Mouse (Mus musculus) myocyte (in vitro differentiated cells): ENCODE results near the gene Mael. TPM values are rescaled to one million over a fixed set of nuclear protein-coding genes. Genes with fewer than 3 reads are reported as not detected.

Source experiments
- H3K27me3 ChIP-seq: one replicate; pipeline ENCODE4 v1.6.1; 2011; ENCODE audit not compliant: control insufficient read depth, insufficient read depth, insufficient read length
- H3K36me3 ChIP-seq: one replicate; pipeline ENCODE4 v1.6.1; 2011; ENCODE audit not compliant: control insufficient read depth, insufficient read depth
- H3K4me2 ChIP-seq: one replicate; pipeline ENCODE4 v1.6.1; 2011; ENCODE audit warnings: low read depth, control low read depth
- H3K4me3 ChIP-seq: one replicate; pipeline ENCODE4 v1.5.1; 2011; ENCODE audit warnings: mild to moderate bottlenecking, control low read depth, moderate library complexity
- H3K79me2 ChIP-seq: one replicate; pipeline ENCODE4 v1.6.1; 2011; ENCODE audit not compliant: control insufficient read depth, insufficient read depth
- H3ac ChIP-seq: one replicate; pipeline ENCODE4 v1.6.1; 2011; ENCODE audit not compliant: control insufficient read depth, insufficient read length
- CEBPB ChIP-seq: IDR thresholded peaks from 2 replicates; pipeline ENCODE4 v1.6.1; 2011; ENCODE audit warnings: mild to moderate bottlenecking, moderate library complexity; ENCODE audit not compliant: poor library complexity, insufficient read depth, severe bottlenecking
- E2F4 ChIP-seq: IDR thresholded peaks from one replicate; pipeline ENCODE4 v1.6.1; 2011; ENCODE audit warnings: mild to moderate bottlenecking, control low read depth, moderate library complexity; ENCODE audit not compliant: insufficient read depth
- MAX ChIP-seq: IDR thresholded peaks from one replicate; pipeline ENCODE4 v1.6.1; 2011; ENCODE audit warnings: low read depth, mild to moderate bottlenecking, control low read depth
- MYOD1 ChIP-seq, 3 experiments: IDR thresholded peaks; one replicate each; pipeline ENCODE4 v1.6.1; 2011; ENCODE audit warnings: control low read depth in 2 of 3, low read depth in 2 of 3, mild to moderate bottlenecking in 2 of 3, moderate library complexity in 1 of 3; ENCODE audit not compliant: insufficient read length in 2 of 3, control insufficient read depth in 1 of 3
- MYOG ChIP-seq, 3 experiments: IDR thresholded peaks; one replicate each; pipeline ENCODE4 v1.6.1; 2011; ENCODE audit warnings: control low read depth in 2 of 3, low read depth in 2 of 3, mild to moderate bottlenecking in 2 of 3; ENCODE audit not compliant: insufficient read length in 2 of 3, control insufficient read depth in 1 of 3, insufficient read depth in 1 of 3
- POLR2A ChIP-seq: IDR thresholded peaks from one replicate; pipeline ENCODE4 v1.6.1; 2011; ENCODE audit warnings: low read depth, mild to moderate bottlenecking, control low read depth, moderate library complexity; ENCODE audit not compliant: insufficient read length
- POLR2AphosphoS2 ChIP-seq: IDR thresholded peaks from one replicate; pipeline ENCODE4 v1.6.1; 2011; ENCODE audit warnings: low read depth, control low read depth; ENCODE audit not compliant: insufficient read length
- REST ChIP-seq: IDR thresholded peaks from one replicate; pipeline ENCODE4 v1.6.1; 2011; ENCODE audit warnings: mild to moderate bottlenecking, control low read depth, moderate library complexity; ENCODE audit not compliant: insufficient read depth, insufficient read length
- SRF ChIP-seq: IDR thresholded peaks from one replicate; pipeline ENCODE4 v1.6.1; 2011; ENCODE audit warnings: low read depth; ENCODE audit not compliant: control insufficient read depth, insufficient read length
- TCF12 ChIP-seq: IDR thresholded peaks from one replicate; pipeline ENCODE4 v1.6.1; 2011; ENCODE audit warnings: mild to moderate bottlenecking, control low read depth; ENCODE audit not compliant: poor library complexity, insufficient read depth, severe bottlenecking
- TCF3 ChIP-seq: IDR thresholded peaks from one replicate; pipeline ENCODE4 v1.6.1; 2011; ENCODE audit warnings: low read depth, control low read depth; ENCODE audit not compliant: insufficient read length
- USF1 ChIP-seq: IDR thresholded peaks from one replicate; pipeline ENCODE4 v1.6.1; 2011; ENCODE audit warnings: low read depth, mild to moderate bottlenecking, control low read depth, moderate library complexity
- polyA plus RNA-seq: library from polyadenylated mRNA; unstranded; fragments of >200 nt; fragmentation: generic; extraction: Trizol; gene quantifications from one replicate; pipeline ENCODE4 v1.2.1, GENCODE M21; 2012; ENCODE audit warnings: missing spikeins

The Mael gene
- polyA plus RNA-seq, 1 experiment, result not detected

DNA sequence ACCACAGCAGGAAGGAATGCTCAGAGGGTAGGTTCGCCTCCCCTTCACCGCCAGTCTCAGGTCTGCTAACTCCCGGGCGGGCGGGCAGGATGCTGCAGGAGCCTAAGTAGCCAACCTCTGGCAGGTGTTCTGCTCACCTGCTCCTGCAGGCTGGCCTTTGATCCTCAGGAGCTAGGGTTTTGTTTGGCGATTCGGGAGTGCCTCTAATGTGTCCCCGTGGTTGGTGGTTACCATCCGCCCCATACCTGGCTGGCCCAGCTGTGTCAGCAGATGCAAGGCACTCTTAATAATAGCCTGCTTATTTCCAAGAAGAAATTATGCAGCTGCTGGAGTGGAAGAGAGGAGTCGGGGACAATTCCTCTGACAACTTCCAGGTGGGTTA lies 83.4 kb downstream of the Mael start:
- Histone ChIP-seq H3K36me3 (no peaks in the 10 kb centered on the region), H3K27me3 (peaks cover 9% of the 10 kb centered on the region), H3K4me3 (no peak overlapping the region), H3K79me2 (no peaks in the 10 kb centered on the region), H3ac (no peak overlapping the region), H3K4me2 (no peak overlapping the region)
- no peak for TF ChIP-seq USF1
- no peak for TF ChIP-seq MYOD1 (IDR thresholded peaks at IDR 0.05; ENCODE audit: control insufficient read depth in 1 of 3, insufficient read length in 2 of 3, low read depth in 2 of 3)
- TF ChIP-seq CEBPB, result no peak
- TF ChIP-seq POLR2A, result no peak
- no peak for TF ChIP-seq E2F4
- no peak for TF ChIP-seq MYOG (IDR thresholded peaks at IDR 0.05; ENCODE audit: control insufficient read depth in 1 of 3, insufficient read depth in 1 of 3, insufficient read length in 2 of 3, low read depth in 2 of 3)
- TF ChIP-seq POLR2AphosphoS2, result no peak
- no peak for TF ChIP-seq SRF
- TF ChIP-seq REST, result no peak
- TF ChIP-seq TCF12, result no peak
- TF ChIP-seq TCF3, result no peak
- TF ChIP-seq MAX, result no peak

DNA sequence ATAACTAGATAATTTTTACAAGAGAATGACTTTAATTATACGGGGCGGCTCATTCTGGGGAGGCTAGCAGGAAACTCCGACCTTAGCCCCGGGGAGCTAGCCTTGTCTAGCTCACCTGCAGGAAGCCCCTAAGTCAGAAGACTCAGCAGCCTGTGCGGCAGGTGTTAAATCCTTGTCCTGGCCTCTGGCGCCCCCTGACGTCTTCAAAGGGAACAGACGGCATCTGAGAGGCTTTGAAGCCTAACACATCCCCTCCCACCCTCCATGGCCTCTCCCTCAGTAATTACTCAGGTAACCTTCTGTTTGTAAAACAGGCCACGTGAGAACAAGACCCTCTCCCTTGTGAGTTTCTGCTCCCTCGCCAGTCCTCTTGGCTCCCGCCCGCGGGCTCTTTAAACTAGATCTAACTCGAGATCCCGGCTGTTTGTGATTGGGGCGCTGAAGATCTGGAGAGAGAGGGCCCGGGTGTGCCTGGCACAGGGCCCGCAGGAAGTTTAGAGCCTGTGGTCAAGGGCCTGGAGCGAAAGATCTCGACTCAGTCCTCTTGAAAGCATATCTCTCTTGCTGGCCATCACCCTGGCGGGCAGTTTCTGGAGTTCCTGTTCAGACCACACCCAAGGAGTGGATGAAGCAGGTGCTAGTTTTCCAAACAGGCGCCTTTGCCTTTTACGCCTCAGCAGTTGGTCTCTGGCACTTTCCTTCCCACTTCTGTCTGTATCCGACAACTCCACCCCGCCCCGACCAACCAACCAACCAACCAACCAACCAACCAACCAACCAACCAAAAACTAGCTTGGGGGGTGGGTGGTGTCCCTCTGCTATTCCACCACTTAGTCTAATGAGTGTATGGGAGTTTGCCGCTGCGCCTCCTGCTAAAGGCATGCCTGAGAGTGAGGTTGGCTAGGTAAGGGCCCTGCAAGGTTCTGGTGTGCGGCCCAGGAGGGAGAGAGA lies 84.1 kb downstream of the Mael start:
- H3ac ChIP-seq, result no peak overlapping the region
- no peak overlapping the region for H3K4me3 ChIP-seq
- H3K27me3 ChIP-seq, result peaks cover 9% of the 10 kb centered on the region
- H3K79me2 ChIP-seq, result no peaks in the 10 kb centered on the region
- H3K36me3 ChIP-seq, result no peaks in the 10 kb centered on the region
- TF ChIP-seq E2F4, result no peak
- TF ChIP-seq MYOD1 (IDR thresholded peaks at IDR 0.05; ENCODE audit: control insufficient read depth in 1 of 3, insufficient read length in 2 of 3, low read depth in 2 of 3), result peak in 1 of 3 experiments; percentile 21
- peak overlapping the region; percentile 63 for H3K4me2 ChIP-seq

DNA sequence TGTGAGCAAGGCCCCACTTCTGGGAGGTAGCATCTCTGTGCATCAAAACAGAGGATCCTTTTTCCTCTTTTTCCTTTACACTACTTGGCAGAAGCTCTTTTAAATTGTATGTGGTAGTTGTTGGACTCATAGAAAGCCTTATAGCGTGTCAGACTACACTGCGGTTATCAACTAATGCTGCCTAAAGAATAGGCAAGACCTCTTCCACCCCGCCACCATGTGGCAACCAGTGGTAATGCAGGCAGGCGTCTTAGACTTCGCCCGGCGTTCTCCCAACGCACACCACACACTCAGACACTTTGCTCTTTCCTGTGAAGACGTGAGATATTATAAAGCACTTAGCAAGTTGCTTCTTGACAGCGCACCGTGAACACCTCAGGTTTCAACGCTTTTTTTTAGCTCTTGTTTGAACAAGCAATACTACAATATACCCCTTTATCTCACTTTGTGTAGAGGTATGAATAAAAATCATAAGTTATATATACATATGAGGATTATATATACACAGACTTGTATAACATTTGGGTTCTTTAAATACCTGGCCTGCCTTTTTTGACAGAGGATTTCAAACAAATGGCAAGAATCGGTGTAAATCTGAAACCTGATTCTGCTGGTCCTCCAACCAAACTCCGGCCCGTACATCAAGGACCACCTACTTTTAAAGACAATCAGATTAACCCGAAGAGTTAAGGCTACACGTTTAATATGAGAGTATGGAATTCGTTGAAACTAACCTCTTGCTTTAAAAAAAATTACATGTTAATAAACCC lies 85.0 kb downstream of the Mael start:
- Histone ChIP-seq H3K36me3 (no peaks in the 10 kb centered on the region), H3K4me2 (peak overlapping the region; percentile 63), H3ac (no peak overlapping the region), H3K79me2 (no peaks in the 10 kb centered on the region), H3K4me3 (no peak overlapping the region), H3K27me3 (peaks cover 9% of the 10 kb centered on the region)
- no peak for TF ChIP-seq SRF
- TF ChIP-seq E2F4, result no peak
- no peak for TF ChIP-seq MYOG (IDR thresholded peaks at IDR 0.05; ENCODE audit: control insufficient read depth in 1 of 3, insufficient read depth in 1 of 3, insufficient read length in 2 of 3, low read depth in 2 of 3)

DNA sequence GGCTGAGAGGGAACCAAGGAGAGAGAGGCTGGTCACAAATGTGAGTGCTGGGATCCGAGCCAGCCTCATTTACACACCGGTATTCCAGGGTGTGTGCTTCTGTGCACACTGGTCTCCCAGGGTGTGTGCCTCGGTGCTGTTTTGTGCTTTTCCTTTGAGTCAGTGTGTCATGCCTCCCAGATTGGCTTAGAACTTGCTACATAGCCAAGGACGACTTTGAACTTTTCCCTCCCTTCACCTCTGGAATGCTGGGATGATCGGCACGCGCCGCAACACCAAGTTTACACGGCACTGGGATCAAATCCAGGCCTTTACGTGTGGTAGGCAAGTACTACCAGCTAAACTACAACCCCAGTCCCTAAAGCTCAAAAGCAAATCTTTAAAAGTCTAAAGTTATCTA lies 86.5 kb downstream of the Mael start:
- Histone ChIP-seq H3K4me2 (no peak overlapping the region), H3K27me3 (peaks cover 9% of the 10 kb centered on the region), H3K79me2 (no peaks in the 10 kb centered on the region), H3K4me3 (no peak overlapping the region), H3ac (no peak overlapping the region), H3K36me3 (no peaks in the 10 kb centered on the region)
- TF ChIP-seq CEBPB, result no peak
- no peak for TF ChIP-seq MYOG (IDR thresholded peaks at IDR 0.05; ENCODE audit: control insufficient read depth in 1 of 3, insufficient read depth in 1 of 3, insufficient read length in 2 of 3, low read depth in 2 of 3)

DNA sequence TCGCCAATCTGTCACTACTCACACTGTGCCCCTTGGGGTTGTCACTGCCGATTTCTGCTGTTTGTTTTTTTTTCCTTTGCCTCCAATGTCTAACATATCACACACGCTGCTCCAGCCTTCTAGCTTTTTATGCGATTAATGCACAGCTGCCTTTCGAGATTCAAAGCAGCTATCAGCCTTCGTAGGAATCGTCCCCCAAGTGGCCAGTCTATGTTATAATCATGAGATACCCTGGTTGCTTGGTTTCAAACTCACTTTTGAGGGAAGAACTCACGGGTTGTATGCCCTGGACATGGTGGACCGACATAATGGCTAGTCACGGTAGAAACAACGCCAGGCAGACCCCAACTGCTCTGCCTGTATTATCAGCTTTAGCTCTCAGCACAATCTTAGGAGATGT lies 87.2 kb downstream of the Mael start:
- Histone ChIP-seq H3K79me2 (no peaks in the 10 kb centered on the region), H3ac (no peak overlapping the region), H3K36me3 (no peaks in the 10 kb centered on the region), H3K4me2 (no peak overlapping the region), H3K4me3 (no peak overlapping the region), H3K27me3 (peaks cover 9% of the 10 kb centered on the region)
- no peak for TF ChIP-seq E2F4
- TF ChIP-seq TCF3, result no peak
- no peak for TF ChIP-seq CEBPB
- no peak for TF ChIP-seq MYOD1 (IDR thresholded peaks at IDR 0.05; ENCODE audit: control insufficient read depth in 1 of 3, insufficient read length in 2 of 3, low read depth in 2 of 3)
- TF ChIP-seq TCF12, result no peak
- TF ChIP-seq MAX, result no peak
- no peak for TF ChIP-seq SRF
- TF ChIP-seq MYOG (IDR thresholded peaks at IDR 0.05; ENCODE audit: control insufficient read depth in 1 of 3, insufficient read depth in 1 of 3, insufficient read length in 2 of 3, low read depth in 2 of 3), result no peak
- TF ChIP-seq POLR2AphosphoS2, result no peak
- TF ChIP-seq REST, result no peak
- TF ChIP-seq POLR2A, result no peak
- TF ChIP-seq USF1, result no peak

Other genes starting within 250 kb of the Mael start
- 2.1 TPM for gene Pou2f1, start 236.1 kb downstream of the Mael start, polyA plus RNA-seq
- gene Dusp27, start 110.8 kb downstream of the Mael start, polyA plus RNA-seq, result 38.3 TPM
- 0.29 TPM for gene Gpa33, start 108.5 kb downstream of the Mael start, polyA plus RNA-seq
- 1.9 TPM for gene Ildr2, start 15.4 kb upstream of the Mael start, polyA plus RNA-seq
- 11.7 TPM for gene Tada1, start 140.3 kb upstream of the Mael start, polyA plus RNA-seq
- 6.2 TPM for gene Pogk, start 171.1 kb upstream of the Mael start, polyA plus RNA-seq